Mouse (Mus musculus) liver, embryonic 11.5 days (tissue): ENCODE results near the gene Rab6b. TPM values are rescaled to one million over a fixed set of nuclear protein-coding genes. Genes with fewer than 3 reads are reported as not detected.

Source experiments
- ATAC-seq: fragments of 200-750 bp; cut with Nextera tagmentation; replicated peaks from 2 replicates; pipeline ENCODE4 v1.8.0; 2017; ENCODE audit warnings: moderate number of reproducible peaks, mild to moderate bottlenecking, moderate TSS enrichment, moderate library complexity; ENCODE audit not compliant: low FRiP score
- DNase-seq: peaks from one replicate; pipeline ENCODE4 v3.0.0-alpha.2; 2017; ENCODE audit warnings: low spot score
- H3K27ac ChIP-seq: fragments of 300-500 bp; sonication (generic); 2 replicates; pipeline ENCODE4 v1.5.1; 2014; ENCODE audit warnings: mild to moderate bottlenecking, low read depth, low read length, control low read depth
- H3K27me3 ChIP-seq: fragments of 300-500 bp; sonication (generic); replicated peaks from 2 replicates; pipeline ENCODE4 v1.6.1; 2014; ENCODE audit warnings: low read length, mixed read lengths; ENCODE audit not compliant: control insufficient read depth, insufficient read depth
- H3K36me3 ChIP-seq: fragments of 300-500 bp; sonication (generic); 2 replicates; pipeline ENCODE4 v1.6.1; 2014; ENCODE audit warnings: mild to moderate bottlenecking, low read length, moderate library complexity, mixed read lengths; ENCODE audit not compliant: control insufficient read depth, insufficient read depth
- H3K4me1 ChIP-seq: fragments of 300-500 bp; sonication (generic); replicated peaks from 2 replicates; pipeline ENCODE4 v1.6.1; 2014; ENCODE audit warnings: low read length, mixed read lengths; ENCODE audit not compliant: control insufficient read depth, insufficient read depth
- H3K4me2 ChIP-seq: fragments of 300-500 bp; sonication (generic); 2 replicates; pipeline ENCODE4 v1.6.1; 2014; ENCODE audit warnings: mild to moderate bottlenecking, control low read depth, moderate library complexity
- H3K4me3 ChIP-seq: fragments of 300-500 bp; sonication (generic); 2 replicates; pipeline ENCODE4 v1.5.1; 2014; ENCODE audit warnings: low read depth, low read length, control low read depth
- H3K9ac ChIP-seq: fragments of 300-500 bp; sonication (generic); 2 replicates; pipeline ENCODE4 v1.6.1; 2014; ENCODE audit warnings: low read depth, low read length, control low read depth
- H3K9me3 ChIP-seq: fragments of 300-500 bp; sonication (generic); 2 replicates; pipeline ENCODE4 v1.6.1; 2016; ENCODE audit warnings: low read length, inconsistent platforms, mixed read lengths; ENCODE audit not compliant: control insufficient read depth
- WGBS: fragments of 180-500 bp; shearing (Covaris S2); extraction: QIAGEN DNeasy Blood & Tissue Kit; methylation state at CpG from one replicate; pipeline ENCODE4 v1.1.7; 2014; 5-methylcytosine and 5-hydroxymethylcytosine counted together
- polyA plus RNA-seq: library from polyadenylated mRNA; unstranded; fragments of >200 nt; fragmentation: Nextera tagmentation; extraction: Ambion mirVana; gene quantifications from 2 replicates; pipeline ENCODE4 v1.2.1, GENCODE M21; 2014

The Rab6b gene
- 0.44 and 0.45 TPM in 2 replicates for polyA plus RNA-seq

DNA sequence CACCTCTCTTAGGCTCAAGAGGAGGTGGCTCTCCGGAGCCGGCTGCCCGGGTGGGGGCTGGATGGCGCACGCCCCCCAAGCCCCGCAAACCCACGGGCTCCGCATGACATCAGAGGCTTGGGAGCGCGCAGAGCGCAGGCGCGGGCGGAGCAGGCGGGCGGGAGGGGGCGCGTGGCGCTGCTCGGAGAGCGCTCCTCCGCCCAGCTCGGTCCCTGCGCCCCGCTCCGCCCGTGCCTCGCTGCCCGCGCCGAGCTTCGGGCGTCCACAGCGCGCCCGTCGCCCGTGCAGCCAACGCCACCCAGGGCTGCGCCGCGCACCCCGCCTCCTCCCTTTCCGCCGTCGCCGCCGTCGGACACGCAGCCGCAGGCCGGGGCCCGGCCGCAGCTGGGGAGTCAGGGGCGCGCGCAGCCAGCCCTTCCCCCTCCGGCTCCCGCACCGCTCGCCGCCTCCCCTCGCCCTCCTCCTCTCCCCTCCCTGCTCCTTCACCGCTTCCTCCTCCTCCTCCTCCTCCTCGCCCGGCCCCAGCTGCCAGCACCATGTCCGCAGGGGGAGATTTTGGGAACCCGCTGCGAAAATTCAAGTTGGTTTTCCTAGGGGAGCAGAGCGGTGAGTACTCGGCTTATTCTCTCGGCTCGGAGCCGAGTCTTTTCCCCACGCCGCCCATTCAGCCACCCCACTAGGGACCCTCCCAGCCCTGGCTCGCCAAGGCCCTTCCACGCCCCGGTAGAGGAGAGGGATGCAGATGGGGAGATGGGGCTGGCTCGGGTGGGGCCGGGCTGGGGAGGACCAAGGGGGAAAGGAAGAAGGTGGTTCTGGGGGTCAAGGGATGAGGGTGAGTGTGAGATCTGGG lies at the start of gene Rab6b:
TSS of gene Rab6b (plus strand) at position 167 of the 850 bp plus-strand sequence.
- Histone ChIP-seq H3K9me3 (no peaks in the 10 kb centered on the region), H3K4me2 (peak within 1 kb of the TSS; percentile 90), H3K4me3 (peak within 1 kb of the TSS; percentile 62), H3K4me1 (peaks cover 11% of the 10 kb centered on the region), H3K9ac (peak within 1 kb of the TSS; percentile 44), H3K36me3 (no peaks in the 10 kb centered on the region), H3K27ac (no peak within 1 kb of the TSS), H3K27me3 (peaks cover 54% of the 10 kb centered on the region)
- WGBS = under 1% methylated on average over 50 of the region's 81 CpGs
- peak; percentile 54 for DNase-seq
- ATAC-seq = peak; percentile 46

DNA sequence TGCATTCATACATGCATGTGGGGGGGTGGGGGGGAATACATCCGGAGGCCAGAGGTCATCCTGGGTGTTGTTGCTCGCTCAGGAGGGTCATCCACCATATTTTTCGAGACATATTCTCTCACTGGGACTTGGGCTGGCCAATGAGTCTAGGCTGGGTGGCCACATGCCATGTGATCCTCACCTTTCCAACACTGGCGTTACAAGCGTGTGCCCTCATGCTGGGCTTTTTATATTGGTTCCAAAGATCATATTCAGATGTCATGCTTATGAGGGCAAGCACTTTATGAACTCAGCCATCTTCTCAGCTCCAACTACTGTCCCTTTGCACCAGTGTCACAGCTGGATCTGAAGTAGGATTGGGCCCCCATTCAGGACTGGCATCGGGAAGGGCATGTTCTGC lies 48.0 kb upstream of the Rab6b start:
- no peak overlapping the region for H3K27ac ChIP-seq
- H3K36me3 ChIP-seq = no peaks in the 10 kb centered on the region
- no peak overlapping the region for H3K4me2 ChIP-seq
- no peaks in the 10 kb centered on the region for H3K27me3 ChIP-seq
- no peak for ATAC-seq
- no peak overlapping the region for H3K4me3 ChIP-seq
- 91% methylated on average over 6 of the region's 6 CpGs for WGBS
- no peak for DNase-seq
- no peaks in the 10 kb centered on the region for H3K4me1 ChIP-seq
- H3K9me3 ChIP-seq = no peaks in the 10 kb centered on the region
- H3K9ac ChIP-seq = no peak overlapping the region

DNA sequence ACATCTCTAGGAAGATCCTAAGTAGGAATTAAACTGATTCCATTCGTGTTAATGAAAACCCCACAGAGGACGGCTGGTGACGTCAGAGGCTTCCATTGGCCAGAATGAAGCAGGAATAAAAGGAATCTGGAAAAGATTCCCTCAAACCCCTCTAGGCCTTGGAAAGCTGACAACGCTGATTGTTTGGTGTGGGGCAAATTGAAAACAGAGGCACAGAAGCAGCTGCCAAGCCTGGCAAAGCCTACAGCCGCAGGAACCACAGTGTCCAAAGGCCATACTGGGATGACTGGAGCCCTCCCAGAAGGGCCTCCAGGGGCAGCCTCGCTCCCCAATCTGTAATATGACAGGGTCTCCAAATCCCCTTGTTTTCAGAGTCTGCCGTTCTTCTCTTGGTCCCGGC lies 44.7 kb upstream of the Rab6b start:
- Histone ChIP-seq H3K9ac (no peak overlapping the region), H3K4me1 (no peaks in the 10 kb centered on the region), H3K4me3 (no peak overlapping the region), H3K36me3 (no peaks in the 10 kb centered on the region), H3K27ac (no peak overlapping the region), H3K9me3 (no peaks in the 10 kb centered on the region), H3K27me3 (no peaks in the 10 kb centered on the region), H3K4me2 (no peak overlapping the region)
- ATAC-seq (no peak), DNase-seq (no peak)
- 79% methylated on average over 8 of the region's 8 CpGs for WGBS

DNA sequence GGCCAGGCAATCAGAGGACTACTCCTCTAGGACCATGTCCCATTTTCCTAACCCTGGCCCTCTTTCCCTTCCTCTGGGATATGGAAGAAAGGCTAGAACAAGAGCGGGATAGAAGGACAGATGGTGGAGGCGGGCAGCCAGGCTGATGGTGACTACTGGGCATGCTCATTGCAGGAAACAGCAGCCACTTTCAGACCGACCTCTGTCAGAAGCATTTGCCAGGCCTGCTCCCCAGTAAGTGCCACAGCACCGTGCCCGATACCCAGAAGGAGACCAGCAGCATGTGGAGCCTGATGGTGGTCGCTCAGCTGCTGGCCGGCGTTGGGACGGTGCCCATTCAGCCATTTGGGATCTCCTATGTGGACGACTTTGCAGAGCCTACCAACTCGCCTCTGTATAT lies 43.9 kb upstream of the Rab6b start:
- no peak overlapping the region for H3K4me3 ChIP-seq
- no peak for DNase-seq
- H3K9ac ChIP-seq = no peak overlapping the region
- H3K4me1 ChIP-seq = no peaks in the 10 kb centered on the region
- ATAC-seq = no peak
- no peaks in the 10 kb centered on the region for H3K36me3 ChIP-seq
- H3K4me2 ChIP-seq = no peak overlapping the region
- H3K27me3 ChIP-seq = no peaks in the 10 kb centered on the region
- WGBS = 87% methylated on average over 11 of the region's 11 CpGs
- H3K9me3 ChIP-seq = no peaks in the 10 kb centered on the region
- no peak overlapping the region for H3K27ac ChIP-seq

DNA sequence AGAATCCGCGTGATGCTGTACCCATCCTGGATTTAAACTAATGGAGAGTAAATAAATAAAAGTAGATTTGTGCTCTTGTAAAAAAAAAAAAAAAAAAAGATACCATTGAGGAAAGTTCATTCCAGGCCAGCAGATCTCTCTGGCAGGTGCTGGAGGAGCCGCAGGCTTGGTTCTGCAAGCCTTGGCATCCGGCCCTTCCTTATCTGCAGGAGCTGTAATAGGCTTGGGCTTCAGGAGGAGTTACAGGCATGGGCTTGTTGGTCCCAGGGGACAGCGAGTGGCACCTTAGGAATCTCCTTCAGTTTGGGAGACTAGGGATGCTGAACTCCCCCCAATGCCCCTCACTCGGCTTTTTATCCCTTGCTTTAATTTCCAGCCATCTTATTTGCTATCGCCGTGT lies 42.8 kb upstream of the Rab6b start:
- H3K27ac ChIP-seq = no peak overlapping the region
- no peak overlapping the region for H3K9ac ChIP-seq
- WGBS = 88% methylated on average over 8 of the region's 8 CpGs
- H3K4me3 ChIP-seq = no peak overlapping the region
- ATAC-seq (no peak), DNase-seq (no peak)
- no peaks in the 10 kb centered on the region for H3K36me3 ChIP-seq
- no peaks in the 10 kb centered on the region for H3K27me3 ChIP-seq
- no peak overlapping the region for H3K4me2 ChIP-seq
- H3K9me3 ChIP-seq = no peaks in the 10 kb centered on the region
- H3K4me1 ChIP-seq = no peaks in the 10 kb centered on the region

DNA sequence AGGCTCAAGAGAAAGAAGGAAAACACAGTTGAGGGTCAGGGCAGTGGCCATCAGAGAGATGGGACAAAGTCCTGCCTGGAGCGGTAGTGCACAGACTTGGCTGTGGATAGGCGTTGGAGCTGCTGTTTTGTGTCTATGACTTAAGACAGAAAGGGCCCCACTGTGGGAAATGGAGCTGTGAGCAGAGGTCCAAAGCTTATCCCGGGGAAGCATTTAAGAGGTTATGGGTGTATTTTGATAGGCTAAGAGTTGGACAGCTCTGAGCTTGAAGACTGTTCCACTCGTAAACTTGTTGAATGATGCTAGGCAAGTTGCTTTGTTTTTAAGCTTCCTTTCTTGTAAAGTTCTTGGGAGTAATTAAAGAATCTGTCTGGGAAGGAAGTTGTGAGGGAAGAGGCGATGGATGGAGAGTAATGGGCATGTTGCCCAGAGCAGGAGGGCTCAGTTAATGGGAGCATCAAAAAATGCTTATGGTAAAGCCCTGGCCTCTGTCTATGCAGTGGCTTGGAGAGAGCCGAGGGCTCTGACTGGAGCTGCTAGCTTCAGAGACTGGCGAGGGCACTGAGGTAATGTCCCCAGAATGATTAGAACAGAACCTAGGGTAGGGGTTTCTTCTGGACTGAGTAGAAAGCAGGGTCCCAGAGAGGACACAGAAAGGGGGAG lies 39.9 kb upstream of the Rab6b start:
- no peak overlapping the region for H3K27ac ChIP-seq
- WGBS = 78% methylated on average over 7 of the region's 7 CpGs
- no peaks in the 10 kb centered on the region for H3K4me1 ChIP-seq
- no peaks in the 10 kb centered on the region for H3K9me3 ChIP-seq
- no peak overlapping the region for H3K9ac ChIP-seq
- H3K36me3 ChIP-seq = no peaks in the 10 kb centered on the region
- no peak overlapping the region for H3K4me2 ChIP-seq
- no peak for DNase-seq
- ATAC-seq = no peak
- no peaks in the 10 kb centered on the region for H3K27me3 ChIP-seq
- no peak overlapping the region for H3K4me3 ChIP-seq

DNA sequence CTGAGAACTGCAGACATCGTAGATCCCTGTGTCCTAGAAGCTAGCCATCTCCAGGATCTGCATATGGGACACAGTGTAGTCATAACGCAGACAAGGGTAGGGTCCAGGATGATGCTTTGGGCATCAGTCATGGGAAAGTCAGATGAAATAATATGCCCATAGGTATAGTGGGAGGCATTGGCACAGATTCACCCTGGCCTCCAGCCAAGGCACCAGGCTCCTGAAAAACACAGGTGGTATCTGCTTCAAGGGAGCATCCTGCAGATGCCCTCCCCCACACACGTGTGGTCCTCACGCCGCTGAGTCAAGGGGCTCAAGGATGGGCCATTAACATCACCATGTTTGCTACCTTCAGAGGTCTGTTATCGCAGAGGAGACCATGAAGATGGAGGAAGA lies 39.4 kb upstream of the Rab6b start:
- no peak for DNase-seq
- no peaks in the 10 kb centered on the region for H3K9me3 ChIP-seq
- no peaks in the 10 kb centered on the region for H3K36me3 ChIP-seq
- no peak overlapping the region for H3K4me3 ChIP-seq
- H3K4me1 ChIP-seq = no peaks in the 10 kb centered on the region
- no peak overlapping the region for H3K27ac ChIP-seq
- H3K4me2 ChIP-seq = no peak overlapping the region
- WGBS = 85% methylated on average over 6 of the region's 6 CpGs
- H3K27me3 ChIP-seq = no peaks in the 10 kb centered on the region
- ATAC-seq = no peak
- H3K9ac ChIP-seq = no peak overlapping the region

DNA sequence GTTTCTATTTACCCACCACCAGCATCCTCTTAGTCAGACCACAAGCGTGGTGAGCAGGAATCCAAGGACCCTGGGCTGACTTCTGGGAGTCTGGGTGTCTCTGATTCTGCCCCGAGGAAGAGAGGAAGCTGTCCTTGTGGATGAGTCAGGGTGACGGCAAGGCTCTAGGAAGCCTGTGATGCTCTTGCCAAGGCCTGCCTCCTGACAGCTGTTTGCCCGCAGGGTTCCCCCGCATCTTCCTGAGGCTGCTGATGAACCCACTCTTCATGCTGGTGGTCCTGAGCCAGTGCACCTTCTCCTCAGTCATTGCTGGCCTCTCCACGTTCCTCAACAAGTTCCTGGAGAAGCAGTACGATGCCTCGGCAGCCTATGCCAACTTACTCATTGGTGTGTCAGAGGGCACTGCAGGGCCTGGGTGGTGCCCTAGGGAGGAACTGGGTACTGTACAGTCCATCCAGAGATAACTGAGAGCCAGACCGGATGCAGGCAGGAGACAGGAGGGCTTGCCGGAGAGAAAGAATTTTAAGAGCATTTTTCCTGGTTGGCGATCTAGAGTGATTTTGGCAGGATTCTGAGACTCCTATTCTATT lies 38.6 kb upstream of the Rab6b start:
- Histone ChIP-seq H3K4me1 (no peaks in the 10 kb centered on the region), H3K27ac (no peak overlapping the region), H3K36me3 (no peaks in the 10 kb centered on the region), H3K9ac (no peak overlapping the region), H3K4me2 (no peak overlapping the region), H3K27me3 (no peaks in the 10 kb centered on the region), H3K4me3 (no peak overlapping the region), H3K9me3 (no peaks in the 10 kb centered on the region)
- no peak for DNase-seq
- WGBS = 75% methylated on average over 11 of the region's 11 CpGs
- ATAC-seq = no peak
